Mouse (Mus musculus): Measurements from ENCODE around the gene Plscr3.

GRCm38 (mm10) chr11:69834001-69834549, 12.1 kb upstream of the Plscr3 start:
- TF ChIP-seq ZMIZ1 (IDR thresholded peaks at IDR 0.05; ENCODE audit: low read depth, low read length) (no peak), CTCF (conservative IDR thresholded peaks at IDR 0.05 in 1 of 2, IDR thresholded peaks at IDR 0.05 in 1 of 2; ENCODE audit: low read depth in 2 of 2, low read length in 2 of 2) (no peak), POLR2A (IDR thresholded peaks at IDR 0.05; ENCODE audit: low read depth, low read length) (no peak), USF1 (IDR thresholded peaks at IDR 0.05; ENCODE audit: low read depth, low read length) (no peak), ZKSCAN1 (IDR thresholded peaks at IDR 0.05; ENCODE audit: borderline replicate concordance, low read depth, low read length) (no peak), E2F4 (IDR thresholded peaks at IDR 0.05; ENCODE audit: insufficient replicate concordance, low read depth, low read length) (no peak)
